Mouse (Mus musculus): ENCODE measurements around the gene Rabl6. TPM values are rescaled to one million over a fixed set of nuclear protein-coding genes. Genes with fewer than 3 reads are reported as not detected.

Gene Rabl6
- polyA plus RNA-seq, 1 experiment = 65.8 TPM

DNA sequence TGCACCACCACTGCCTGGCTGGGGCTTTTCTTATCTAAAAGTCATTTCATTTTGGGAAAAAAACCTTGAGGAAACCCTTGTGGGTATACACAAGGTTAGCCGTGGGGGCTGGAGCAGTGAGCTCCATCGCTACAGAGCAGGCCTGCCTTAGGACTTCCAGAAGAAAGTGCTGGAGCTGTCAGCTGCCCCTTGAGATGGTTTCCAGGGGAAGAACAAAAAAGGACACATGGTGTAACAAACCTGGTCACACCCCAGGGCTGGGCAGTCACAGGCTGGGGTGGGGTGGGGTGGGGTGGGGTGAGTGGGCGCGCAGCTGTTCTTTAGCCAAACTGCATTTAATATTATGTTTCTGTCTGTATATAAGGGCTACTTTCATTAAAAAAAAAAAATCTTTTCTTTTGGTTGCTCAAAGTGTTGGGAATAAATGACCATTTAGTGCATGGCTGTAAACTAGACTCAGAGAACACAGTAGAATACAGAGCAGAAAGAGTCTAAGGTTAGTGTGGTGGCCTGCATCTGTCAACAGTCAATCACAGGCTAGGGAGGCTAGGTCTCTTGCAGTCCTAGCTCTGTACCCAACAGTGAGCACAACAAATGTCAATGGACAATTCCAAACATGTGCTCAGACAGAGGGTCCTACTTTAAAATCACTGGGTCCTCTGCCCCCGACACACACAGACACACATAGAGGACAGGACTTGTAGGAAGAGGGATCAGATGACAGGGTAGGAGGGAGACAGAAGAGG, 11.4 kb downstream of the Rabl6 start:
- DNase-seq (ENCODE audit: low read depth) = no peak

GRCm38 (mm10) chr2:25591863-25592262, 16.5 kb downstream of the Rabl6 start:
- DNase-seq (ENCODE audit: low read depth) = no peak

- no peak for DNase-seq (ENCODE audit: low read depth)
These were observed 20.0 kb downstream of the Rabl6 start for GRCm38 (mm10) chr2:25588227-25588907.

- DNase-seq (ENCODE audit: low read depth) = no peak
These were observed 21.0 kb downstream of the Rabl6 start for GRCm38 (mm10) chr2:25587290-25587689.

- no peak for DNase-seq (ENCODE audit: low read depth)
These were observed 22.7 kb downstream of the Rabl6 start for GRCm38 (mm10) chr2:25585601-25586000.

DNA sequence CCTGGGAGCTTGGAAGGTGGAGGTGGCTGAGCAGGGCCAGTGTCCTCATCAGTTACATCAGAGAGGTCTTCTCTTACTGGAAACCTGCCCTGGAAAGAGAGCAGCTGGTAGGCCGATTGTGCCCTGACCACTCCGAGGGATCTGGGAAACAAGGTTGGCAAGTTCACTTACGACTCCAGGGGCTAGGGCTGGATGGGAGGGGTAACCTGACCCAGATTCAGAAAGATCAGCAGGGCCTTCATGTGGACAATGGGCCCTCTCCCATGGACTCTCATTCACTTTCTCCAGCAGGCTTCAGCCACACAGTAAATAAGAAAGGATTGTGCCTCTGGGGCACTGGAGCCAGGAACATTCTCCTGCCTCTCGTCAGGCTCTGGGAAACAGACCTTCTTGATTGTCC, 23.5 kb downstream of the Rabl6 start:
- no peak for DNase-seq (ENCODE audit: low read depth)

DNA sequence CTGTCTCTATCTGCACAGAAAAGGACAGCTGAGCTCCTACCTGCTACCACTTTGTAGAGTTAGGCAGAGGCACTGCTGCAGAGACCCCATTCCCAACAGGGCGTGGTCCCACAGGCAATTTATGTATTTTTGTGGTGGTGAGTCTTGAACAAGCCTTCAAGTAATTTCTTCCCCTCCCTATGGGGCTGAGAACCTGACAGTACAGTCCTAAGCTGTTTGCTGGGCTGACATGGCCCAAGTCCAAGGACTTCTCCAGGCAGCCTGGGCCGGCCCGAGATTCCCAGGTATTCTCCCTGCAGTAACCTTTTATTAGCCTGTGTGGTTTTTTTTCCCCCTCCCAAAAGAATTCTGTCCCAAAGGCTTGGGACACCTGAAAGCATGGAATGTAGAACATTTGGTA, 24.2 kb downstream of the Rabl6 start:
- no peak for DNase-seq (ENCODE audit: low read depth)

DNA sequence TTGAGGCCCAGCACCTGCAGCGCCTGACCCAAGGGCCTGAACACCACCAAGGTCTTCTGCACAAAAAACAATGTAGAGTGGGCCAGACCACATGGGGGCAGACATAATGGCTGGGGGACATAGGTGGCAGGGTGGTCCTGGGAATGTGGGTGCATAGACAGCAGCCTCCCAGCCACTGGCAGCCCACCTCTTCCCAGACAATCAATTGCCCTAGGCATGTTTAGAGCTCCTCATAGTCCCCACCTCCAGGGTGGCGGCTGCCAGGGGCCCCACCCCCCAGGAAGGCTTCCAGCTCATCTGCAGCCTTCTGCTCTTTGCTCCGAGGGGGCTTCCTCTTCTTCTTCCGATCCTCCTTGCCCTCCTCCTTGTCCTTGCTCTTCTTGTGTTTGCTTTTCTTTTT, 24.8 kb downstream of the Rabl6 start:
- DNase-seq (ENCODE audit: low read depth) = no peak

DNA sequence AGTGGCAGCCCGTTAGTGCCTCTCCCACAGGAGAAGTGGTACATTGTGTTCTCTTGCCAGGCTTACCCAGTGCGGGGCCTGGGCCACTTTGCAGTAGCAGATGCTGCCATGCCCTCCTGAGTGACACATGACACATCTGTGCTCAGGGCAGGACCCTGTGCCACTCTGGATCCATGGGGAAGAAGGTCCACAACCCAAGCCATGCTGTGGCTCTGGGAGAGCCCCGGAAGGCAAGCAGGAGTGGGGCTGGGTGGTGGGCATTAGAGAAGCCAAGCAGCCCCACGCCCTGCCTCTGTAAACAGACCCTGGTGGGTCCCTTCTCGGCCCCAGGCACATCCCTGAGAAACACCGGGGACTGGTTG, 25.2 kb downstream of the Rabl6 start:
- DNase-seq (ENCODE audit: low read depth) = no peak

- DNase-seq (ENCODE audit: low read depth) = no peak
These were observed 25.7 kb downstream of the Rabl6 start for GRCm38 (mm10) chr2:25582466-25583119.

DNA sequence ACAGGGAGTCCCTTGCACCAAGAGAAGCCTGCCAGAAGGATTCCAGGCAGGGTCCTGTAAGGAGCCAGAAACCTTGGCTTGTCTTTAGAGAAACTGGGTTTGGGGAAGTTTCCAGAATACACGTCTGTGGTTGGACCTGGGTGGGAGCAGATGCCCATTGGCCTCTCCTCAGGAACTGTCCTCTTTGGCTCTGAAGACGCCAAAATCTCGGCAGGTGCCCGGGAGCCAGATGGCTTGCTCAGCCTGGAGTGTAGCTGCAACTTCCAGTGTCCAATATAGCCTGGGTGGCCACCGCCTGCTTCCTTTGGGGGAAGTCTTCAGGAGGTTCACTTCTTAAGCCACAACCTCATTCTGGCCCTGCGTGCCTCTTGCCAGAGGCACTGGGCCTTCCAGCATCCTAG, 26.4 kb downstream of the Rabl6 start:
- no peak for DNase-seq (ENCODE audit: low read depth)

GRCm38 (mm10) chr2:25581294-25581864, 26.9 kb downstream of the Rabl6 start, which contains the start of gene Ajm1:
Gene Ajm1 (minus strand): TSS chr2:25581757.
- no peak for DNase-seq (ENCODE audit: low read depth)

DNA sequence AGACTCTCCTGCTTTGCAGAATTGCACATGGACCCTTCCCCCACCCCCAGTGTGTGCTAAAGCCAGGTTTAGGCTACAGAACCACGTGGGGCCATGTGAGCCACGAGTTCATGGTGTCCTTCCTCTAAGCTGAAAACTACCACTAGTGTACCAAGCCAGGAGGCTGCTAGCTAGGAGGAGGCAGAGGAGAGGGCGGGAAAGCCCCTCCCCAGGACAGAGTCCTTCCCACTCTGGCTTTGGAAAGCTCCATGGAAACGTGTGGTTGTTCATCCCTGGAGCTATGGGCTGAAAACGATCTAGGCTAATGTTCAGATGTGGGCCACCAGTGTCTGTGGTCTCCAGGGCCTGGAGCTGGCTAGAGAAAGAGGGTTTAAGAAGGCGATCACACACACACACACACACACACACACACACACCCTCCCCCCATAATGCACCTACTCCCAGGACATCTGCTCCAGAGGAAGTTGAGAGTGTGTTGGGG, 27.7 kb downstream of the Rabl6 start:
- DNase-seq (ENCODE audit: low read depth) = no peak

DNA sequence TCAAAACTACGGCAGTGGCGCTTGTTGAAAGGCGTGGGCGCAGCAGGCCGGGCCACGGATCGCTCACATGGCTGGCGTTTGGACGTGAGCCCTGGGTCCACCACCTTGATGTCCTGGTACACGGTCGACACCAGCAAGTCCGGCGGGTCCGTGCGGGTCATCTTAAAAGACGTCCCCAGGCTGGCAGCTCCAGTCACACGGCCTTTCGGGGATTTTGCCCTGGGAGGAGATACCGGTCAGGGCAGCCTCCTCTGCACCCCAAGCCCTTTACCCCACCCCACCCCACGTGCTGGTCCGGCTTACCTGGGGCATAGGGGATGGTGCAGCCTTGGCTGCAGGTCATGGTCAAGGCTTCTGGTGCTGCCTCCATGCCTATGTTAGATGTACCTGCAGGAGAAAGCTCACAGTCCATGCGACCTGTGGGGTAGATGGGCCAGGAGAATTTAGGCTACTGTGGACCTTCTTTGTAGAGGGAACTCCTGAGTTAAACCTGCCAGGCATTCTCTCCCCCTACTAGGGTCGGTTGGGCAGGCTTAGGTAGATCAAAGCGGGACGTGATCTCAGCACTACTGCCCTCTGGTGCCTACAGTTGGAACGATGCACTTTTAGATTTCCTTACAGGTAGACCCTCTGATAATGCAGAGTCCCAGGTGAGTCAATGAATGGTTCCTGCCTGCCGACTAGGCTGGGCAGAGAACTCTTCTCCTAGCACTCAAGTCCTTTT, 28.4 kb downstream of the Rabl6 start:
- no peak for DNase-seq (ENCODE audit: low read depth)

- no peak for DNase-seq (ENCODE audit: low read depth)
These were observed 29.3 kb downstream of the Rabl6 start for GRCm38 (mm10) chr2:25578796-25579736.

- DNase-seq (ENCODE audit: low read depth) = no peak
These were observed 30.1 kb downstream of the Rabl6 start for GRCm38 (mm10) chr2:25577951-25578795.

GRCm38 (mm10) chr2:25576965-25577891, 31.1 kb downstream of the Rabl6 start:
- no peak for DNase-seq (ENCODE audit: low read depth)

- DNase-seq (ENCODE audit: low read depth) = no peak
These were observed 32.1 kb downstream of the Rabl6 start for GRCm38 (mm10) chr2:25576028-25576850.

Measured in gonadal fat pad, adult 2 months (tissue).